Mouse (Mus musculus): ENCODE measurements around the gene Rbks.

- no peak for TF ChIP-seq POLR2A (IDR thresholded peaks at IDR 0.05; ENCODE audit: insufficient read depth, low read length)
- no peak for TF ChIP-seq CTCF (IDR thresholded peaks at IDR 0.05; ENCODE audit: low read depth, low read length)
- no peak for TF ChIP-seq EP300 (IDR thresholded peaks at IDR 0.05; ENCODE audit: insufficient read depth, low read depth, low read length)
Measured at GRCm38 (mm10) chr5:31650518-31651288, 46.7 kb downstream of the Rbks start.

Data from ES-Bruce4 (cell line).